In the genomic region with DNA sequence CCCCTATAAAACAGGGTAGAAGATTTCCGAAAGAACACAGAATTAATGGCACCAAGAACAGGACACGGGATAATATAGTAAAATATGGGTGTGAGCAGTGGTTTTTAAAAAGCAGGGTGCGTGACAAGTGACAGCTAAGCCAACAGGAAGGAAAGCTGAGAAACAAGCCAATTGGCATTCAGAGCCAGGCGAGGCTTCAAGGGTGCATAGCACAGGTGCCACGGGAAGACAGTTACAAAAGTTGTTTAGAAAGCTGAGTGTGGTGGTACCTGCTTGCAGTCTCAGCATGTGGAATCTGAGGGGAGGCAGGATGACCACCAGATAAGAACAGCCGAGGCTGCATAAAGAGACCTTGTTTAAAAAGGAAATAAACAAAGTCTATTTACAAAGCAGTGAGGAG, we compare ENCODE assay signal across 22 mouse cellular contexts.
DNase-seq lines count a peak whose midpoint lies in the region; ATAC-seq and TF ChIP-seq lines count a peak whose summit lies in the region.
"Had no signal": no experiment of that assay in that cellular context is flagged by ENCODE, and none has a peak within 500 bp of the region (broad histone marks: within the 10 kb centered on the region; RNA-seq: fewer than 3 reads in every experiment).

No protein-coding gene starts in this region.

- H3K4me1 ChIP-seq in midbrain, embryonic 11.5 days (ENCODE audit: control insufficient read depth, insufficient read depth, low read length): no peaks in the 10 kb centered on the region
- H3K4me1 ChIP-seq in midbrain, postnatal 0 days (ENCODE audit: insufficient read depth, low read length): no peaks in the 10 kb centered on the region
- H3K4me1 ChIP-seq in forebrain, embryonic 10.5 days: no peaks in the 10 kb centered on the region
- H3K4me1 ChIP-seq: hindbrain, embryonic 12.5 days; hindbrain, embryonic 15.5 days had no signal

- WGBS in midbrain, embryonic 11.5 days: 82% methylated on average over 6 of the region's 6 CpGs
- 77% methylated on average over 6 of the region's 6 CpGs for WGBS in midbrain, postnatal 0 days
- WGBS in forebrain, embryonic 10.5 days: 86% methylated on average over 6 of the region's 6 CpGs

- peak; percentile 23 for DNase-seq in midbrain, embryonic 11.5 days (ENCODE audit: low spot score, missing footprints)
- DNase-seq in midbrain, postnatal 0 days (ENCODE audit: low spot score): no peak
- peak; percentile 72 for DNase-seq in thymus, postnatal 0 days (ENCODE audit: low spot score)
- DNase-seq in thymus, postnatal 25 days: peak; percentile 64
- no peak for DNase-seq in adrenal gland, postnatal 25 days
- no peak for DNase-seq in forebrain, embryonic 10.5 days (ENCODE audit: extremely low spot score, low spot score)
- no peak for DNase-seq in kidney, adult 11 months
- DNase-seq: adrenal gland, adult 8-10 months; adrenal gland, postnatal 36 days; B cell, adult 2 months; cerebellum, adult 18-20 months; cerebellum, adult 9-10 months; cerebellum, postnatal 14 days; forebrain, postnatal 0 days; gastrocnemius, postnatal 10 days; gastrocnemius, postnatal 36 days; heart, adult 11 months had no signal

- no peaks in the 10 kb centered on the region for H3K9me3 ChIP-seq in midbrain, embryonic 11.5 days (ENCODE audit: control insufficient read depth, low read length)
- no peaks in the 10 kb centered on the region for H3K9me3 ChIP-seq in midbrain, postnatal 0 days (ENCODE audit: low read length)
- peaks cover 3% of the 10 kb centered on the region; the same call in 1 of the 2 replicates for H3K9me3 ChIP-seq in forebrain, embryonic 10.5 days
- H3K9me3 ChIP-seq: hindbrain, embryonic 12.5 days; hindbrain, embryonic 15.5 days had no signal

- ATAC-seq in midbrain, embryonic 11.5 days (ENCODE audit: low FRiP score): no peak
- ATAC-seq in midbrain, postnatal 0 days (ENCODE audit: low FRiP score): no peak
- ATAC-seq: activated CD4-positive, CD25-positive, alpha-beta regulatory T cell, adult 4 months; forebrain, embryonic 14.5 days; forebrain, postnatal 0 days had no signal

- H3K27ac ChIP-seq in midbrain, embryonic 11.5 days (ENCODE audit: low read depth, low read length): no peak overlapping the region
- H3K27ac ChIP-seq in midbrain, postnatal 0 days (ENCODE audit: low read depth, low read length): no peak overlapping the region
- H3K27ac ChIP-seq in forebrain, embryonic 10.5 days: no peak overlapping the region
- H3K27ac ChIP-seq: hindbrain, embryonic 12.5 days; hindbrain, embryonic 15.5 days had no signal

- TF ChIP-seq CTCF in midbrain, postnatal 0 days (IDR thresholded peaks at IDR 0.05): no peak

- no peaks in the 10 kb centered on the region for H3K27me3 ChIP-seq in midbrain, embryonic 11.5 days (ENCODE audit: control insufficient read depth, insufficient read depth, low read length)
- H3K27me3 ChIP-seq in midbrain, postnatal 0 days (ENCODE audit: insufficient read depth, low read length): no peaks in the 10 kb centered on the region
- no peaks in the 10 kb centered on the region for H3K27me3 ChIP-seq in forebrain, embryonic 10.5 days (ENCODE audit: poor library complexity, severe bottlenecking)
- H3K27me3 ChIP-seq: hindbrain, embryonic 12.5 days; hindbrain, embryonic 15.5 days had no signal

- H3K9ac ChIP-seq in midbrain, embryonic 11.5 days (ENCODE audit: low read length): no peak overlapping the region
- no peak overlapping the region for H3K9ac ChIP-seq in midbrain, postnatal 0 days (replicated peaks; ENCODE audit: low read length, poor library complexity, severe bottlenecking)
- H3K9ac ChIP-seq: forebrain, postnatal 0 days; hindbrain, embryonic 12.5 days; hindbrain, embryonic 15.5 days had no signal

- H3K4me3 ChIP-seq in midbrain, embryonic 11.5 days (ENCODE audit: low read depth, low read length): no peak overlapping the region
- H3K4me3 ChIP-seq in midbrain, postnatal 0 days (ENCODE audit: low read depth, low read length): no peak overlapping the region
- no peak overlapping the region for H3K4me3 ChIP-seq in forebrain, embryonic 10.5 days
- H3K4me3 ChIP-seq: hindbrain, embryonic 12.5 days; hindbrain, embryonic 15.5 days had no signal

- no peaks in the 10 kb centered on the region for H3K36me3 ChIP-seq in midbrain, embryonic 11.5 days (ENCODE audit: control insufficient read depth, insufficient read depth, low read length)
- H3K36me3 ChIP-seq in midbrain, postnatal 0 days (ENCODE audit: insufficient read depth, low read length): no peaks in the 10 kb centered on the region
- no peaks in the 10 kb centered on the region for H3K36me3 ChIP-seq in forebrain, embryonic 10.5 days (replicated peaks)
- H3K36me3 ChIP-seq: hindbrain, embryonic 12.5 days; hindbrain, embryonic 15.5 days had no signal

- H3K4me2 ChIP-seq in midbrain, embryonic 11.5 days: no peak overlapping the region
- no peak overlapping the region for H3K4me2 ChIP-seq in midbrain, postnatal 0 days (ENCODE audit: low read depth, low read length, poor library complexity, severe bottlenecking)
- H3K4me2 ChIP-seq: heart, embryonic 11.5 days; hindbrain, embryonic 12.5 days; hindbrain, embryonic 15.5 days had no signal

Comparison
In these comparisons a context has a peak if more than half of its experiments do, and no peak if none do; other contexts are left out.
1. DNase-seq: peak in midbrain, embryonic 11.5 days (single experiment), thymus, postnatal 0 days (single experiment) and thymus, postnatal 25 days (single experiment); none in midbrain, postnatal 0 days (single experiment), adrenal gland, postnatal 25 days (single experiment), forebrain, embryonic 10.5 days (single experiment) and kidney, adult 11 months (single experiment).